Mouse (Mus musculus) ES-E14 (cell line): ENCODE results near the gene Zfhx3. TPM values are rescaled to one million over a fixed set of nuclear protein-coding genes. Genes with fewer than 3 reads are reported as not detected.

ENCODE experiments used
- DNase-seq: peaks from one replicate; pipeline ENCODE4 v3.0.0-alpha.2; 2013; ENCODE audit warnings: low read depth, low spot score
- H3K27ac ChIP-seq: 2 replicates; pipeline ENCODE4 v1.5.1; 2012; ENCODE audit warnings: low read depth, mild to moderate bottlenecking, low read length, moderate library complexity, mixed read lengths; ENCODE audit not compliant: poor library complexity, insufficient read depth, severe bottlenecking
- H3K36me3 ChIP-seq: 2 replicates; pipeline ENCODE4 v1.6.1; 2012; ENCODE audit warnings: mild to moderate bottlenecking, low read length, moderate library complexity, mixed read lengths; ENCODE audit not compliant: control insufficient read depth, poor library complexity, insufficient read depth, severe bottlenecking
- H3K4me1 ChIP-seq, 2 experiments: fragments of 150-350 bp in 1 of 2; sonication (generic) in 1 of 2; 2 replicates each; pipeline ENCODE4 v1.6.1; 2012; ENCODE audit warnings: low read length in 2 of 2, mild to moderate bottlenecking in 1 of 2, mixed read lengths in 1 of 2; ENCODE audit not compliant: control insufficient read depth in 2 of 2, insufficient read depth in 2 of 2, poor library complexity in 1 of 2
- H3K4me3 ChIP-seq, 2 experiments: fragments of 150-350 bp in 1 of 2; sonication (generic) in 1 of 2; 2 replicates each; pipeline ENCODE4 v1.5.1; 2012; ENCODE audit warnings: low read length in 2 of 2, low read depth in 1 of 2, mild to moderate bottlenecking in 1 of 2, mixed read lengths in 1 of 2; ENCODE audit not compliant: insufficient read depth in 1 of 2, poor library complexity in 1 of 2, severe bottlenecking in 1 of 2
- H3K9ac ChIP-seq: 2 replicates; pipeline ENCODE4 v1.6.1; 2012; ENCODE audit warnings: low read depth, mild to moderate bottlenecking, low read length, mixed read lengths; ENCODE audit not compliant: poor library complexity, insufficient read depth, severe bottlenecking
- H3K9me3 ChIP-seq: fragments of 150-350 bp; sonication (generic); 2 replicates; pipeline ENCODE4 v1.6.1; 2012; ENCODE audit warnings: low read depth, mild to moderate bottlenecking, low read length; ENCODE audit not compliant: control insufficient read depth, insufficient read depth
- CHD2 ChIP-seq: IDR thresholded peaks from 2 replicates; pipeline ENCODE4 v1.6.1; 2014; ENCODE audit warnings: mild to moderate bottlenecking, low read depth, low read length, inconsistent platforms
- HCFC1 ChIP-seq: IDR thresholded peaks from 2 replicates; pipeline ENCODE4 v1.6.1; 2012; ENCODE audit warnings: low read length, inconsistent platforms, borderline replicate concordance; ENCODE audit not compliant: insufficient read depth
- MAFK ChIP-seq: IDR thresholded peaks from 2 replicates; pipeline ENCODE4 v1.6.1; 2014; ENCODE audit warnings: mild to moderate bottlenecking, low read depth, low read length, inconsistent platforms; ENCODE audit not compliant: insufficient read depth
- ZC3H11A ChIP-seq: IDR thresholded peaks from 2 replicates; pipeline ENCODE4 v1.6.1; 2012; ENCODE audit warnings: low read depth, mild to moderate bottlenecking, inconsistent platforms, low read length, borderline replicate concordance
- ZNF384 ChIP-seq: IDR thresholded peaks from 2 replicates; pipeline ENCODE4 v1.6.1; 2012; ENCODE audit warnings: low read depth, low read length, inconsistent platforms
- in situ Hi-C, 2 experiments: fragments of 600-800 bp; cut with MboI; formaldehyde crosslinking; loops; one replicate each; pipeline ENCODE4 v1.15.1; 2025; ENCODE audit warnings: low sequenced_read_pairs in 2 of 2, inconsistent platforms in 1 of 2; ENCODE audit not compliant: unreplicated experiment in 2 of 2
- total RNA-seq: library from RNA; depleted of rRNA; stranded (reverse); fragments of 300-350 nt; gene quantifications from 2 replicates; pipeline ENCODE4 v1.2.3, GENCODE M21; 2012

Gene Zfhx3
- total RNA-seq, 1 experiment = 8.8 TPM

- Histone ChIP-seq H3K9me3 (no peaks in the 10 kb centered on the region), H3K36me3 (no peaks in the 10 kb centered on the region), H3K9ac (no peak overlapping the region), H3K27ac (no peak overlapping the region), H3K4me3 (no peak overlapping the region), H3K4me1 (no peaks in the 10 kb centered on the region)
- TF ChIP-seq HCFC1 = no peak
- no peak for TF ChIP-seq MAFK
- no peak for TF ChIP-seq ZNF384
- no peak for TF ChIP-seq CHD2
- TF ChIP-seq ZC3H11A = no peak
- DNase-seq = no peak
- in situ Hi-C loops = no loop called here
These were observed 1049.0 kb downstream of the Zfhx3 start for GRCm38 (mm10) chr8:108991395-108991794.

DNA sequence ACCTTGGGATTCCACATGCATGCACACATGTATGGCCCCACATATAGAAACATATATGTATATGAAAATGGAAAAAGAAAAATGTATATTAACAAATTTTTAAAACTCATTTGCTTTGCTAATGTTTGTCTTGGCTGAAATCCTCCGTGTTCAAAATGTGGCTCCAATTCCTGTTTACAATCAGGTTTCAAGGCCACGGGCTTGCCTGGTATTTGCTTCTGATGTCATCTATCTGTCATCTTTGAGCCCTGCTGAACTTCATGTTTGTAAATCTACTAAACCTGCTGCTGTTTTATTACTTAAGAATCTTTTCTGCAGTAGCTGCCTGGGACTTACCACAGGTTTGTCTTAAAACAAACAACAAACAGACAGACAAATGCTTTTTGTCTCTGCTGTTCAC is 1051.3 kb downstream of the Zfhx3 start:
- DNase-seq = no peak
- Histone ChIP-seq H3K4me1 (no peaks in the 10 kb centered on the region), H3K27ac (no peak overlapping the region), H3K4me3 (no peak overlapping the region), H3K9me3 (no peaks in the 10 kb centered on the region), H3K9ac (no peak overlapping the region), H3K36me3 (no peaks in the 10 kb centered on the region)
- in situ Hi-C loops = no loop called here
- TF ChIP-seq ZC3H11A (no peak), CHD2 (no peak), ZNF384 (no peak), HCFC1 (no peak), MAFK (no peak)

GRCm38 (mm10) chr8:108994187-108994586 is 1051.7 kb downstream of the Zfhx3 start:
- TF ChIP-seq ZNF384 (no peak), CHD2 (no peak), ZC3H11A (no peak)
- Histone ChIP-seq H3K9me3 (no peaks in the 10 kb centered on the region), H3K27ac (no peak overlapping the region), H3K4me1 (no peaks in the 10 kb centered on the region), H3K9ac (no peak overlapping the region), H3K36me3 (no peaks in the 10 kb centered on the region), H3K4me3 (no peak overlapping the region)
- no peak for DNase-seq
- in situ Hi-C loops = no loop called here

DNA sequence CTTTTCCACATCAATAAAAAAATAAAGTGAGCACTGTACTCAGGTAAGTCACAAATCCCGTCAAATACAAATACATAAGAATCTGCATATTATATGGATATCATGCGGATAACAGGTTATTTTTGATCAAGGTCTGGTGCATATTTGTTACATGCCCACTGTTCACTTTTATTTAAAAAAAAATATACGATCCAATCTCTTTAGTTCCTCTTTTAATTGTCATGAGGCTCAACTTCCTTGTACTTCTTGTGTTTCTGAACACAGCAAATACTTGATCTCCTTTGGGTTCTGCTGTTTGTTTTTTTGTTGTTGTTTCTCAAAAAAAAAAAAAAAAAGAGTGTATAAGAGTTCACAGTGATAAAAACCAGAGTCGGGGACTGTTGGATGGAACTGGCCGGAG is 1052.4 kb downstream of the Zfhx3 start:
- in situ Hi-C loops = no loop called here

GRCm38 (mm10) chr8:108997334-108997733 is 1054.9 kb downstream of the Zfhx3 start:
- H3K27ac ChIP-seq = no peak overlapping the region
- H3K4me3 ChIP-seq = no peak overlapping the region
- no peak overlapping the region for H3K9ac ChIP-seq
- in situ Hi-C loops = no loop called here
- H3K4me1 ChIP-seq = no peaks in the 10 kb centered on the region
- TF ChIP-seq MAFK (no peak), ZC3H11A (no peak), CHD2 (no peak)
- no peaks in the 10 kb centered on the region for H3K9me3 ChIP-seq
- no peak for DNase-seq
- H3K36me3 ChIP-seq = no peaks in the 10 kb centered on the region

More for the DNA sequence above, 1052.4 kb downstream of the Zfhx3 start:
- Histone ChIP-seq H3K4me3 (no peak overlapping the region), H3K27ac (no peak overlapping the region), H3K4me1 (no peaks in the 10 kb centered on the region), H3K9ac (no peak overlapping the region), H3K9me3 (no peaks in the 10 kb centered on the region), H3K36me3 (no peaks in the 10 kb centered on the region)
- DNase-seq = no peak
- TF ChIP-seq ZNF384 = no peak
